Mouse (Mus musculus) G1E (cell line): Measurements from ENCODE around the gene Lingo2.

Experiments
- CTCF ChIP-seq: IDR thresholded peaks from 2 replicates; pipeline ENCODE4 v1.5.1; 2012; ENCODE audit warnings: low read depth, low read length, inconsistent platforms, mixed read lengths
- GATA1 ChIP-seq: IDR thresholded peaks from 2 replicates; pipeline ENCODE4 v1.6.1; 2012; ENCODE audit warnings: borderline replicate concordance, low read length, inconsistent platforms, mixed read lengths
- GATA2 ChIP-seq: IDR thresholded peaks from 2 replicates; pipeline ENCODE4 v1.6.1; 2012; ENCODE audit warnings: low read depth, low read length, inconsistent platforms, borderline replicate concordance
- POLR2AphosphoS5 ChIP-seq: IDR thresholded peaks from 2 replicates; pipeline ENCODE4 v1.6.1; 2012; ENCODE audit warnings: low read depth, low read length, inconsistent platforms; ENCODE audit not compliant: insufficient replicate concordance
- TAL1 ChIP-seq: conservative IDR thresholded peaks from 2 replicates; pipeline ENCODE4 v1.6.1; 2012; ENCODE audit warnings: low read depth, low read length, inconsistent platforms, mixed read lengths

GRCm38 (mm10) chr4:36313067-36313466 lies 638.5 kb downstream of the Lingo2 start:
- TF ChIP-seq GATA1 = no peak
- no peak for TF ChIP-seq CTCF
- TF ChIP-seq POLR2AphosphoS5 = no peak
- no peak for TF ChIP-seq TAL1
- no peak for TF ChIP-seq GATA2
